Mouse (Mus musculus): Measurements from ENCODE around the gene Kif19a.

DNA sequence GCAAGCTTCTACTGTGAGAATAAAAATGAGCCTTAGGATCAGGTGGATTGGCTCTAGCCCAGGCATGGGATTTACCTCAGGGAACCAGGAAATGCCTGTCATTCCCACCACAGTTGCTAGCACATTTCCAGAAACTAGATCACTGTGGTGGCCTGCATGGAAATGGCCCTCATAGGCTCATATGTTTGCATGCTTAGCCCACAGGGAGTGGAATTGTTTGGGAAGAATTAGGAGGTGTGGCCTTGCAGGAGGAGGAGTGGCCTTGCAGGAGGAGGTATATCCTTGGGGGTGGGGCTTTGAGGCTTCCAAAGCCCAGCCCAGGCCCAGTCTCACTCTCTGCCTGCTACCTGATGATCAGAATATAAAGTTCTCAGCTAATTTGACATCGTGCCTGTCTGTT lies 36.7 kb downstream of the Kif19a start:
- TF ChIP-seq CTCF (IDR thresholded peaks at IDR 0.05; ENCODE audit: borderline replicate concordance, control insufficient read depth, extremely low read depth, insufficient read depth, low read length, poor library complexity): no peak
- TF ChIP-seq POLR2A (IDR thresholded peaks at IDR 0.05; ENCODE audit: control insufficient read depth, extremely low read depth, insufficient read depth, low read length, poor library complexity): no peak

Data from thymus, adult 2 months (tissue).